Mouse (Mus musculus): ENCODE data around the gene Brcc3.
"Not testable (repeated sequence)": the region's sequence is repeated elsewhere in the genome, so short reads cannot be mapped to it uniquely, and the experiment has no call there.

Brcc3 gene

GRCm38 (mm10) chrX:75415936-75416785, at the start of gene Brcc3, which contains the start of the genes Cmc4 and Mtcp1:
Brcc3 (plus strand) TSS chrX:75416628.
Cmc4 (minus strand) TSS chrX:75416584.
Mtcp1 (minus strand) TSS chrX:75416588.
- DNase-seq (ENCODE audit: low read depth, low spot score) = peak; percentile 81

GRCm38 (mm10) chrX:75370197-75370596, 46.2 kb upstream of the Brcc3 start:
- no peak for DNase-seq (ENCODE audit: low read depth, low spot score)

GRCm38 (mm10) chrX:75372666-75373425, 43.6 kb upstream of the Brcc3 start:
- DNase-seq (ENCODE audit: low read depth, low spot score) = peak; percentile 16

- no peak for DNase-seq (ENCODE audit: low read depth, low spot score)
These were observed 39.6 kb upstream of the Brcc3 start for GRCm38 (mm10) chrX:75376815-75377214.

GRCm38 (mm10) chrX:75381176-75381575, 35.3 kb upstream of the Brcc3 start:
- no peak for DNase-seq (ENCODE audit: low read depth, low spot score)

- DNase-seq (ENCODE audit: low read depth, low spot score) = no peak
These were observed 34.7 kb upstream of the Brcc3 start for GRCm38 (mm10) chrX:75381699-75382098.

GRCm38 (mm10) chrX:75382195-75382771, 34.1 kb upstream of the Brcc3 start, which contains the start of the genes Fundc2 and F8:
Fundc2 (plus strand) TSS chrX:75382399.
F8 (minus strand) TSS chrX:75382615.
- peak; percentile 83 for DNase-seq (ENCODE audit: low read depth, low spot score)

- DNase-seq (ENCODE audit: low read depth, low spot score) = no peak
These were observed 17.0 kb upstream of the Brcc3 start for GRCm38 (mm10) chrX:75399471-75399870.

GRCm38 (mm10) chrX:75402668-75403067, 13.8 kb upstream of the Brcc3 start:
- DNase-seq (ENCODE audit: low read depth, low spot score) = no peak

GRCm38 (mm10) chrX:75403350-75403749, 13.1 kb upstream of the Brcc3 start:
- no peak for DNase-seq (ENCODE audit: low read depth, low spot score)

GRCm38 (mm10) chrX:75409711-75410110, 6.7 kb upstream of the Brcc3 start:
- no peak for DNase-seq (ENCODE audit: low read depth, low spot score)

- DNase-seq (ENCODE audit: low read depth, low spot score) = no peak
These were observed 38.2 kb downstream of the Brcc3 start for GRCm38 (mm10) chrX:75454597-75454996.

GRCm38 (mm10) chrX:75475182-75475644, 58.8 kb downstream of the Brcc3 start:
- DNase-seq (ENCODE audit: low read depth, low spot score) = not testable (repeated sequence)

GRCm38 (mm10) chrX:75489886-75490285, 73.5 kb downstream of the Brcc3 start:
- DNase-seq (ENCODE audit: low read depth, low spot score) = no peak
